Mouse (Mus musculus) WW6 (cell line): ENCODE measurements around the gene Cbln1.

Experiments used
- DNase-seq: peaks from one replicate; pipeline ENCODE4 v3.0.0-alpha.2; 2013; ENCODE audit warnings: low read depth, low spot score

Gene Cbln1

GRCm38 (mm10) chr8:87469931-87470833 lies 2.2 kb downstream of the Cbln1 start:
- DNase-seq: no peak

GRCm38 (mm10) chr8:87468958-87469815 lies 3.2 kb downstream of the Cbln1 start:
- DNase-seq: no peak

- no peak for DNase-seq
These were observed 3.9 kb downstream of the Cbln1 start for GRCm38 (mm10) chr8:87468416-87468957.

- DNase-seq: no peak
These were observed 4.5 kb downstream of the Cbln1 start for GRCm38 (mm10) chr8:87467906-87468305.

- DNase-seq: no peak
These were observed 5.3 kb downstream of the Cbln1 start for GRCm38 (mm10) chr8:87466936-87467602.

- DNase-seq: no peak
These were observed 6.1 kb downstream of the Cbln1 start for GRCm38 (mm10) chr8:87466335-87466734.

GRCm38 (mm10) chr8:87464446-87464845 lies 8.0 kb downstream of the Cbln1 start:
- no peak for DNase-seq

GRCm38 (mm10) chr8:87461801-87462200 lies 10.6 kb downstream of the Cbln1 start:
- DNase-seq: no peak

- DNase-seq: no peak
These were observed 15.5 kb downstream of the Cbln1 start for GRCm38 (mm10) chr8:87456949-87457348.

GRCm38 (mm10) chr8:87452815-87453214 lies 19.6 kb downstream of the Cbln1 start:
- no peak for DNase-seq

GRCm38 (mm10) chr8:87451737-87452136 lies 20.7 kb downstream of the Cbln1 start:
- DNase-seq: no peak

GRCm38 (mm10) chr8:87434592-87434991 lies 37.8 kb downstream of the Cbln1 start:
- DNase-seq: no peak

GRCm38 (mm10) chr8:87427188-87427587 lies 45.2 kb downstream of the Cbln1 start:
- no peak for DNase-seq

GRCm38 (mm10) chr8:87424706-87425105 lies 47.7 kb downstream of the Cbln1 start:
- no peak for DNase-seq

GRCm38 (mm10) chr8:87421697-87422096 lies 50.7 kb downstream of the Cbln1 start:
- no peak for DNase-seq
